Mouse (Mus musculus) adrenal gland (tissue): ENCODE measurements around the gene Dhx15.

ENCODE experiments used
- intact Hi-C: fragments of 180-260 bp; cut with DNase I; formaldehyde crosslinking; loops from one replicate; pipeline ENCODE4 v1.15.1; 2025
- microRNA-seq, 2 experiments: library from miRNA; unstranded; fragments of <30 nt; microRNA quantifications; one replicate each; pipeline ENCODE4; 2019

Gene Dhx15

GRCm38 (mm10) chr5:52112191-52112760 is 78.0 kb downstream of the Dhx15 start:
- intact Hi-C loops: no loop called here

- intact Hi-C loops: no loop called here
These were observed 79.3 kb downstream of the Dhx15 start for GRCm38 (mm10) chr5:52110808-52111663.

Small RNA genes within 50 kb of the gene (microRNA-seq; reads per million reads assigned to microRNA genes)
- 0 reads per million in 2 experiments for gene Mir6417
